Mouse (Mus musculus): ENCODE measurements around the gene Ppp4r1. TPM values are rescaled to one million over a fixed set of nuclear protein-coding genes. Genes with fewer than 3 reads are reported as not detected.

Gene Ppp4r1
- polyA plus RNA-seq, 1 experiment from 2014 or later: 37.2 TPM

DNA sequence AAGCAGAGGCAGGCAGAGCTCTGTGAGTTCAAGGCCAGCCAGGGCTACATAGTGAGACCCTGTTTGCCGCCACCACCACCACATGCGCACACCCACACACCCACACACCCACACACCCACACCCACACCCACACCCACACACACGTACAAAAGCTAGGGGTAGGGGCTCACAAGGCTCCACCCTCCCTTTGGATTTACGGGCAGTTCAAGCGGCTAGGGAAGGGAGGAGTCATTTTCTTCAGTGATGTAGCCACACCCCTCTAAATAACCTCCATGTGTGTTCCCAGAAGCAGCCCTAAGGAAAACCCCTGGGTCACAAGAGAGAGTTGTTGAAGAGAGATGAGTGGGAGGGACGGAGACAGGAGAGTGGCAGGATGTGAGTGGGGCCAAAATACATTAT is 94.7 kb downstream of the Ppp4r1 start:
- no peaks in the 10 kb centered on the region for H3K9me3 ChIP-seq (replicated peaks)
- no peak overlapping the region for H3K27ac ChIP-seq (replicated peaks)
- H3K9ac ChIP-seq: no peak overlapping the region
- WGBS: 42% methylated on average over 6 of the region's 6 CpGs
- H3K36me3 ChIP-seq: no peaks in the 10 kb centered on the region
- H3K4me1 ChIP-seq: peaks cover 28% of the 10 kb centered on the region
- no peaks in the 10 kb centered on the region for H3K27me3 ChIP-seq
- no peak for ATAC-seq (ENCODE audit: insufficient number of reproducible peaks, low FRiP score, low TSS enrichment, low read depth)
- no peak overlapping the region for H3K4me3 ChIP-seq (replicated peaks)
- H3K4me2 ChIP-seq (replicated peaks): no peak overlapping the region

DNA sequence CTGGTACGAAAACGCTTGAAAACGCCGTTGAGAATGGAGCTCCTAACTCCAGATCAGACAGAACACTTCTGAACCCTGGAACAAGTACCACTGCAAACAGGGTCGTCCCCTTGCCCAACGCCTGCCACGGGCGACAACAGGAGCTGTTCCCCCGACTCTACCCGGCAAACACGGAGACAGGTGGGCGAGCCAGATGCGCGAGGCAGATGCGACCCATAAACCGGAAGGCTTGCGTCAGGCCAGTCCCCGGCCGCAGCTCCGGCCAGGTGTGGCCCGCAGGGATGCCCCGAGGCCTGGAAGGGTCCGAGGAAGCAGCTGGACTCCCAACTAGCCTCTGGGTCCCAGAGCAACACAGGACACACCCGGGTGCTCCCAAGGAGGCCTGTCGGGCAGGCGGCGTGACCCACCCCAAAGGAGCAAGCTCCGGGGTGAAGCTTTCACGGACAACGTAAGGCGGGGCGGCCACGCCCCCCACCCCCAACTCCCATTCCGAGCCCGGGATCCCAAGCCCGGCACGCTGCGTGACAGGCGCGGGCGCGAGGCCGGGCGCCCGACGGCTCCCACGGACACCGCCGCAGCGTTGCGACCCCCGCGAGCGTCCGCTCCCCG is 101.8 kb downstream of the Ppp4r1 start:
- Histone ChIP-seq H3K9ac (peak overlapping the region; percentile 85), H3K27ac (replicated peaks) (peak overlapping the region; percentile 100), H3K4me3 (replicated peaks) (peak overlapping the region; percentile 94), H3K9me3 (replicated peaks) (no peaks in the 10 kb centered on the region), H3K36me3 (no peaks in the 10 kb centered on the region), H3K27me3 (no peaks in the 10 kb centered on the region), H3K4me1 (peaks cover 38% of the 10 kb centered on the region), H3K4me2 (replicated peaks) (peak overlapping the region; percentile 82)
- peak; percentile 9 for ATAC-seq (ENCODE audit: insufficient number of reproducible peaks, low FRiP score, low TSS enrichment, low read depth)
- under 1% methylated on average over 56 of the region's 56 CpGs for WGBS

GRCm38 (mm10) chr17:65884691-65885397 is 102.5 kb downstream of the Ppp4r1 start:
- under 1% methylated on average over 66 of the region's 67 CpGs for WGBS
- peak overlapping the region; percentile 100 for H3K27ac ChIP-seq (replicated peaks)
- H3K27me3 ChIP-seq: no peaks in the 10 kb centered on the region
- peak; percentile 99 for ATAC-seq (ENCODE audit: insufficient number of reproducible peaks, low FRiP score, low TSS enrichment, low read depth)
- H3K4me2 ChIP-seq (replicated peaks): peak overlapping the region; percentile 82
- peak overlapping the region; percentile 94 for H3K4me3 ChIP-seq (replicated peaks)
- peaks cover 38% of the 10 kb centered on the region for H3K4me1 ChIP-seq
- H3K9me3 ChIP-seq (replicated peaks): no peaks in the 10 kb centered on the region
- no peaks in the 10 kb centered on the region for H3K36me3 ChIP-seq
- peak overlapping the region; percentile 85 for H3K9ac ChIP-seq

DNA sequence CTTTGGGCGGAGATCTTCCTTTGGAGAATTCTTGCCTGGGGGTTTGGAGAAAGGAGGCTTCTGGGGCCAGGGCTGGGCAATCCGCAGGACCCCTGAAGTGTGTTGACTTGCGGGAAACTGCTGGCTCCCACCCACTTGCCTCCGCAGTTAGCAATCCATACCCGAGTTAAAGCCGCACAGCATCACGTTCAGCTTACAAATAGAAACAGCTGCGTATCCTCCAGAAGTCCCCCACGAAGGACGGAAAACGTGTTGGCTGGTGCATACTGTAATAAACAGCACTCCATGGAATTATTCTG is 103.0 kb downstream of the Ppp4r1 start:
- Histone ChIP-seq H3K27ac (replicated peaks) (peak overlapping the region; percentile 100), H3K4me3 (replicated peaks) (peak overlapping the region; percentile 94), H3K36me3 (no peaks in the 10 kb centered on the region), H3K9me3 (replicated peaks) (no peaks in the 10 kb centered on the region), H3K4me1 (peaks cover 38% of the 10 kb centered on the region), H3K4me2 (replicated peaks) (peak overlapping the region; percentile 77), H3K9ac (peak overlapping the region; percentile 69), H3K27me3 (no peaks in the 10 kb centered on the region)
- peak; percentile 56; the same call in 1 of the 2 replicates for ATAC-seq (ENCODE audit: insufficient number of reproducible peaks, low FRiP score, low TSS enrichment, low read depth)
- WGBS: under 1% methylated on average over 11 of the region's 11 CpGs

DNA sequence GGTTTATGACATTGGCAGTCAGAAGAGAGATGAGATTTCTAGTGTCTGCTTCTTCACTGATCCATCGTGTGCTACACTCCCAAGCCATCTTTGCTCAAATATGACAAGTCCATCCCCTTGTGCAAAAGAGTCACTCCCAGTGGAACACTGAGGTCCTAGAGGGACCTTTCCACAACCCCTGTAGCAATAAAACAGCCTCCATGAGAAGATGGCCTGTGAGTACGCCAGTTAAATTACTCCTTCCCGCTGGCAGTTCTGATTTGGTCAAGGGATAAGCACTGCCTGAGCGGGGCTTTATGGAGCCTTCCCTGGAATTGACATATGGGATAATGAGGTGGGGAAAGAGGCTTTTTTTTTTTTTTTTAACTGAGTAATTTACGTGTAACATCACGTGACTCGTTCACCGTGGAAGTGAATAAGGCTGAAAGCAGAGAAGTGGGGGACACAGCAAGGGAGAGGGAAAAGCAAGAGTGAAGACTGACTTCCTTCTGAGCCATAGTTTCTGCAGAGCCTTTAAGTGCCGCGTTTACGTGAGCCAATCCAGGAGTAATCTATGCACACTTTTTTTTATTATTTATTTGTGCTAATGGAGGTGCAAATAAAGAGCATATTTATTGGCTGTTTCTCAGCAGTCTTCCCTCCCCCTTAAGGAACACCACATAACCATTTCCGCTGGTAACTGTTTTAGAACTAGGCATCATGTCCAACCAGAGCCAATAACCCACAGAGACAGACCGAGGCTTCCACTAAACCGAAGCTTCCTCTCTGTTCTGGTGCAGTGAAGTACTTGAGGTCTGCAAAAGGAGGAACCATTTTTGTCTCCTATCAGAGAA is 103.5 kb downstream of the Ppp4r1 start, which contains the start of gene Ralbp1:
Ralbp1 (minus strand) TSS at position 102 of the 833 bp plus-strand sequence.
- Histone ChIP-seq H3K9ac (peak within 1 kb of the TSS; percentile 85), H3K27me3 (no peaks in the 10 kb centered on the region), H3K4me1 (peaks cover 38% of the 10 kb centered on the region), H3K4me3 (replicated peaks) (peak within 1 kb of the TSS; percentile 94), H3K9me3 (replicated peaks) (no peaks in the 10 kb centered on the region), H3K4me2 (replicated peaks) (peak within 1 kb of the TSS; percentile 82), H3K36me3 (no peaks in the 10 kb centered on the region), H3K27ac (replicated peaks) (peak within 1 kb of the TSS; percentile 100)
- no peak for ATAC-seq (ENCODE audit: insufficient number of reproducible peaks, low FRiP score, low TSS enrichment, low read depth)
- 9% methylated on average over 14 of the region's 14 CpGs for WGBS

DNA sequence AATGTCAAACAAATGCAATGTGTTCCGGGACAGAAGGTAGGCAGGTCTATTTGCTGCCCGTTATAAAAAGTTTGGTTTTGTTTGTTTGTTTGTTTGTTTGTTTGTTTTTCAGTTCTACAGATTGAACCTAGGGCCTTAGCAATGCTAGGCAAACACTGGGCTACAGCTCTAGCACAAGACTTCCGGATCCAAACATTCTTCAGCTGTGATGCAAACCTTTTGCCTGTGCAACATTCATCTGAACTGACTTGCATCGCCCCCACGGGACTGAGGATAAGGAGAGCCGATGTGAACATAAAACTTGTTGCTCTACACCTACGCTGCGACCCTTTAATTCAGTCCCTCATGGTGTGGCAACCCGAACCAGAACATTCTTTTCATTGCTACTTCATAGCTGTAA is 104.2 kb downstream of the Ppp4r1 start:
- WGBS: 60% methylated on average over 9 of the region's 9 CpGs
- peaks cover 43% of the 10 kb centered on the region for H3K4me1 ChIP-seq
- H3K4me3 ChIP-seq (replicated peaks): peak overlapping the region; percentile 94; the same call in 1 of the 2 replicates
- peak overlapping the region; percentile 77 for H3K4me2 ChIP-seq (replicated peaks)
- ATAC-seq (ENCODE audit: insufficient number of reproducible peaks, low FRiP score, low TSS enrichment, low read depth): no peak
- H3K27me3 ChIP-seq: no peaks in the 10 kb centered on the region
- H3K9me3 ChIP-seq (replicated peaks): no peaks in the 10 kb centered on the region
- no peaks in the 10 kb centered on the region for H3K36me3 ChIP-seq
- peak overlapping the region; percentile 100 for H3K27ac ChIP-seq (replicated peaks)
- H3K9ac ChIP-seq: no peak overlapping the region

DNA sequence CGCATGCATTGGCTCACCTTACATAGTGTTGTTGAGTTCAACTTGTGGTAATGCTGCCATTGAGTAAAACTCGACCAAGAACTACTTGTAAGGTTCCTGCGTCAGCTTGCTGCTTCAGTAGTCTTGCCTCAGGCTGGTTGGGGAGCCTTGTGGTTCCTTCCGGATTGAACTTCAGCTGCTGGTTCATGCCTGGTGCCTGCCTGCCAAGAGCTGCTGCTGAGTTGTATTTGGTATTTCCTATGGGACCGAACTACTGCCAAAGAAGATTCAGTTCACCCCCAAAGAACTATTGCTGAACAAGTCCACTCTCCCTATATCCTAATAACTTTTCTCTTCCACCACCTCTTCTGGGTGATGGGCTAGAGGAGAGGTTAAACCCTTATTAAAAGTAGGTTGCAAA is 107.1 kb downstream of the Ppp4r1 start:
- H3K27ac ChIP-seq (replicated peaks): no peak overlapping the region
- 65% methylated on average over 5 of the region's 5 CpGs for WGBS
- H3K4me2 ChIP-seq (replicated peaks): no peak overlapping the region
- H3K27me3 ChIP-seq: no peaks in the 10 kb centered on the region
- H3K36me3 ChIP-seq: no peaks in the 10 kb centered on the region
- H3K9me3 ChIP-seq (replicated peaks): no peaks in the 10 kb centered on the region
- H3K4me3 ChIP-seq (replicated peaks): no peak overlapping the region
- no peak overlapping the region for H3K9ac ChIP-seq
- H3K4me1 ChIP-seq: peaks cover 23% of the 10 kb centered on the region
- no peak for ATAC-seq (ENCODE audit: insufficient number of reproducible peaks, low FRiP score, low TSS enrichment, low read depth)

Other genes with a start within 250 kb of the Ppp4r1 start
- gene Tmem232, start 241.8 kb upstream of the Ppp4r1 start, polyA plus RNA-seq (2015; fragmentation: Nextera tagmentation; extraction: Ambion mirVana): 2.0 and 2.8 TPM in 2 replicates
- 187 and 192 TPM in 2 replicates for gene Vapa, start 169.0 kb upstream of the Ppp4r1 start, polyA plus RNA-seq (2015; fragmentation: Nextera tagmentation; extraction: Ambion mirVana)
- gene Txndc2, start 140.4 kb upstream of the Ppp4r1 start, polyA plus RNA-seq (2015; fragmentation: Nextera tagmentation; extraction: Ambion mirVana): 0.09 and 0.15 TPM in 2 replicates
- gene Rab31, start 9.8 kb upstream of the Ppp4r1 start, polyA plus RNA-seq (2015; fragmentation: Nextera tagmentation; extraction: Ambion mirVana): 49.8 and 50.9 TPM in 2 replicates
- gene Ralbp1, start 103.2 kb downstream of the Ppp4r1 start, polyA plus RNA-seq (2015; fragmentation: Nextera tagmentation; extraction: Ambion mirVana): 150 and 170 TPM in 2 replicates
- 152 and 154 TPM in 2 replicates for gene Twsg1, start 168.7 kb downstream of the Ppp4r1 start, polyA plus RNA-seq (2015; fragmentation: Nextera tagmentation; extraction: Ambion mirVana)

Measured in embryonic facial prominence, embryonic 15.5 days (tissue).